ENCODE assay signal across 8 mouse cellular contexts in the genomic region with DNA sequence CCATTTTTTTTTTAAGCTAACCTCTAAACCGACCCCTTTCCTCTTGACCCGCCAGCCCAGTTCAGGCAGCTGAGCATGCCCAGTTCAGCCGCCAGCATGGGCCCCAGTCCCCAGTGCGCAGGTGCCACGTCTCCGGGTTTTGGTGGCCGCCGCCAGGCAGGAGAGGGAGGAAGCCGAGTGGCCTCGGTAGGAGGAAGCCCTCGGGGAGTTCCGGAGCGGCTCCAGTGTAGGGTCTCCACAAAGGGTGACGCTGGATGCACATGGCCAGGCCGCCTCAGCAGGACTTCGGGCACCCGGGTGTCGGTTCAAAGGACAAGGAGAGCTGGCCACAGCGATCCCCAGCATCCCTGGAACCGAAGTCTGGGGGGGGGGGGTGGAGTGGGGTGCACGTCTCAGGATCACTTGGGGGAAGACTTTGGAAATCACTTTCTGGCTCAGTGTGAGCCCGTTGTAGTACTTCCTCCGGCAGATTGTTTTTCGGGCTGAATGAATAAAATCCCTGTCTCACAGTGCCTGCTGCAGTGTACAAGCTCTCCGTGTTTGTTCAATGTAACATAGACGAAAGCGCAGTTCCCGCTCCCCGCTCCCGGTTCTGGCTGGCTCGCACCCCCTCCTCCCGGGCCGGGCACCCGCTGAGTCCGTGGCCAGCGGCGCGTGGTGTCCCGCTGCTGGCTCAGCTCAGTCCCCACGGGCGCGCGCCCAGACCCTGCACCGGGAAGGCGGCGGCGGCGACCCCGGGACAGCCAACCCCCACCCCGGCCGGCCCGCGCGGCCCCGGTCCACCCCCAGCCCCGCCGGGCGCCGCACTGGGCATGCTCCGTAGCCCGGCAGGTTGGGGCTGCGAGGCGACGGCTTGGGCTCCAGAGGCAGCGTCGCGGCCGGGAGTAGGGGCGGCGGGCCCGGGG. TPM values are rescaled to one million over a fixed set of nuclear protein-coding genes. Genes with fewer than 3 reads are reported as not detected.
DNase-seq lines count a peak whose midpoint lies in the region; ATAC-seq and TF ChIP-seq lines count a peak whose summit lies in the region.

TSS of gene Plcb4 (plus strand) at position 526 of the 905 bp plus-strand sequence.

- no peaks in the 10 kb centered on the region for H3K36me3 ChIP-seq in embryonic facial prominence, embryonic 12.5 days
- H3K36me3 ChIP-seq in heart, adult 2 months (ENCODE audit: control insufficient read depth, insufficient read depth, low read length) = peaks cover 2% of the 10 kb centered on the region; the same call in 1 of the 2 replicates
- H3K36me3 ChIP-seq in limb, embryonic 10.5 days = no peaks in the 10 kb centered on the region
- no peaks in the 10 kb centered on the region for H3K36me3 ChIP-seq in midbrain, embryonic 11.5 days (ENCODE audit: control insufficient read depth, insufficient read depth, low read length)

- peaks cover 2% of the 10 kb centered on the region; the same call in 1 of the 2 replicates for H3K79me2 ChIP-seq in heart, adult 2 months (replicated peaks; ENCODE audit: control insufficient read depth, insufficient read depth, low read length)

- TF ChIP-seq POLR2A in heart, adult 2 months (IDR thresholded peaks at IDR 0.05; ENCODE audit: insufficient read depth, low read depth, low read length) = peak; percentile 82

- peak; percentile 35; the same call in 1 of the 2 replicates for TF ChIP-seq EP300 in heart, adult 2 months (IDR thresholded peaks at IDR 0.05; ENCODE audit: insufficient read depth, low read depth, low read length)

- H3K9ac ChIP-seq in embryonic facial prominence, embryonic 12.5 days = peak within 1 kb of the TSS; percentile 93
- H3K9ac ChIP-seq in heart, adult 2 months (ENCODE audit: low read depth, low read length) = peak within 1 kb of the TSS; percentile 100
- H3K9ac ChIP-seq in midbrain, embryonic 11.5 days (ENCODE audit: low read length) = peak within 1 kb of the TSS; percentile 96

- no peaks in the 10 kb centered on the region for H3K9me3 ChIP-seq in embryonic facial prominence, embryonic 12.5 days
- no peaks in the 10 kb centered on the region for H3K9me3 ChIP-seq in limb, embryonic 10.5 days (replicated peaks)
- H3K9me3 ChIP-seq in midbrain, embryonic 11.5 days (ENCODE audit: control insufficient read depth, low read length) = no peaks in the 10 kb centered on the region

- peak within 1 kb of the TSS; percentile 72 for H3K4me2 ChIP-seq in embryonic facial prominence, embryonic 12.5 days (replicated peaks)
- H3K4me2 ChIP-seq in midbrain, embryonic 11.5 days = peak within 1 kb of the TSS; percentile 65

- peak within 1 kb of the TSS; percentile 76 for H3K4me3 ChIP-seq in embryonic facial prominence, embryonic 12.5 days
- peak within 1 kb of the TSS; percentile 80 for H3K4me3 ChIP-seq in heart, adult 2 months
- H3K4me3 ChIP-seq in limb, embryonic 10.5 days = peak within 1 kb of the TSS; percentile 86
- peak within 1 kb of the TSS; percentile 77 for H3K4me3 ChIP-seq in midbrain, embryonic 11.5 days (ENCODE audit: low read depth, low read length)

- WGBS in embryonic facial prominence, embryonic 12.5 days = 0% methylated on average over 60 of the region's 71 CpGs
- 1% methylated on average over 63 of the region's 71 CpGs for WGBS in heart, adult 2 months
- WGBS in limb, embryonic 10.5 days = under 1% methylated on average over 70 of the region's 71 CpGs
- WGBS in midbrain, embryonic 11.5 days = under 1% methylated on average over 60 of the region's 71 CpGs

- no peaks in the 10 kb centered on the region for H3K27me3 ChIP-seq in embryonic facial prominence, embryonic 12.5 days
- H3K27me3 ChIP-seq in heart, adult 2 months (ENCODE audit: control insufficient read depth, insufficient read depth, low read length) = no peaks in the 10 kb centered on the region
- H3K27me3 ChIP-seq in limb, embryonic 10.5 days (ENCODE audit: low read depth, poor library complexity, severe bottlenecking) = no peaks in the 10 kb centered on the region
- no peaks in the 10 kb centered on the region for H3K27me3 ChIP-seq in midbrain, embryonic 11.5 days (ENCODE audit: control insufficient read depth, insufficient read depth, low read length)

- ATAC-seq in embryonic facial prominence, embryonic 12.5 days (ENCODE audit: insufficient number of reproducible peaks, insufficient read depth, low FRiP score, low TSS enrichment) = peak; percentile 95
- ATAC-seq in midbrain, embryonic 11.5 days (ENCODE audit: low FRiP score) = peak; percentile 95

- no peak for TF ChIP-seq CTCF in heart, adult 2 months (IDR thresholded peaks at IDR 0.05)

- DNase-seq in adrenal gland, postnatal 4 days (ENCODE audit: low spot score in 2 of 2) = peak; percentile 67 to 84
- peak; percentile 90 for DNase-seq in heart, adult 2 months
- peak; percentile 83 for DNase-seq in kidney, adult 18-20 months
- peak; percentile 92 for DNase-seq in limb, embryonic 10.5 days (ENCODE audit: low spot score)
- DNase-seq in midbrain, embryonic 11.5 days (ENCODE audit: low spot score, missing footprints) = peak; percentile 98
- peak; percentile 69 for DNase-seq in right cerebral cortex, postnatal 36 days (ENCODE audit: low spot score in 2 of 2)
- peak; percentile 75 to 87 for DNase-seq in urinary bladder, postnatal 36 days (ENCODE audit: low spot score in 2 of 2)

- no peaks in the 10 kb centered on the region for H3K4me1 ChIP-seq in embryonic facial prominence, embryonic 12.5 days
- peaks cover 4% of the 10 kb centered on the region for H3K4me1 ChIP-seq in heart, adult 2 months (ENCODE audit: control insufficient read depth, insufficient read depth, low read length)
- peaks cover 9% of the 10 kb centered on the region for H3K4me1 ChIP-seq in limb, embryonic 10.5 days
- H3K4me1 ChIP-seq in midbrain, embryonic 11.5 days (ENCODE audit: control insufficient read depth, insufficient read depth, low read length) = peaks cover 4% of the 10 kb centered on the region

- H3K27ac ChIP-seq in embryonic facial prominence, embryonic 12.5 days = peak within 1 kb of the TSS; percentile 95
- peak within 1 kb of the TSS; percentile 95 for H3K27ac ChIP-seq in heart, adult 2 months
- H3K27ac ChIP-seq in limb, embryonic 10.5 days = peak within 1 kb of the TSS; percentile 100
- H3K27ac ChIP-seq in midbrain, embryonic 11.5 days (ENCODE audit: low read depth, low read length) = peak within 1 kb of the TSS; percentile 96

- intact Hi-C loops in heart, adult 2 months (cut with DNase I) = loop anchor here (2.0 to 5.0 kb wide), 4 partner anchors 36 to 269 kb away; no protein-coding TSS in a partner anchor

RNA-seq across cellular contexts. Expression of gene Plcb4, which starts in this region (rescaled TPM):
- total RNA-seq in adrenal gland, postnatal 4 days (2021) = 10 to 100 TPM; 55.1 to 60.8 TPM
- polyA plus RNA-seq in embryonic facial prominence, embryonic 12.5 days (2016; fragmentation: Nextera tagmentation; extraction: Ambion mirVana) = 18.4 and 18.7 TPM in 2 replicates
- 10 to 100 TPM; 55.0 to 60.2 TPM for total RNA-seq in heart, adult 2 months (2021)
- 23.1 and 47.5 TPM in 2 replicates for polyA plus RNA-seq in heart, adult 2 months (2012; rRNA removed)
- 8.4 and 10.7 TPM in 2 replicates for polyA plus RNA-seq in limb, embryonic 10.5 days (2016; fragmentation: Nextera tagmentation; extraction: Ambion mirVana)
- 14.5 and 17.7 TPM in 2 replicates for polyA plus RNA-seq in midbrain, embryonic 11.5 days (2014; fragmentation: Nextera tagmentation; extraction: Ambion mirVana)

Comparison
In these comparisons a context has a peak if more than half of its experiments do, and no peak if none do; other contexts are left out.
1. Peak in every context shown above with its lines: DNase-seq, ATAC-seq, H3K4me3 ChIP-seq and H3K27ac ChIP-seq.